Mouse (Mus musculus): ENCODE results near the gene Cyp2c68. TPM values are rescaled to one million over a fixed set of nuclear protein-coding genes. Genes with fewer than 3 reads are reported as not detected.
"Not testable (repeated sequence)": the region's sequence is repeated elsewhere in the genome, so short reads cannot be mapped to it uniquely, and the experiment has no call there.

Cyp2c68 gene
- not detected for total RNA-seq (2021)
- long read RNA-seq, experiment 1 = 0 reads
- long read RNA-seq, experiment 2 = 0 reads

DNA sequence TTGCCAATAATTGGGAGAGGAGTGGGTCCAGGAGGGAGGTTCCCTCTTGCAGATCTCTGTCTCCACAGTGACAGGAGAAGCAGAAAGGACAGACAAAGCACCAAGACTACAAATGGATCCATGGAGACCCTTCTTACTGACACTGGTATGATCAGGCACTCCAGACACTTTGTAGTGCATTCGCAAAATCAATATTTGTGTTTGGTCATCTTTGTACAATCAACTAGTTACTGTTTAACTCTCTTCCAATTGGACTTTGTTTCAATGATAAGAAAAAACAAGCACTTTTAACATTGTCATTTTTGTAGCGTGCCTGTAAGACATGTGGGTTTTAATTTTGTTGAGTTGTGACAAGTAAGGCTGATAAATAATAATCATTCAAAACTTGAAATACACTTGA, at the start of gene Cyp2c68:
Gene Cyp2c68, minus strand, starts transcription at position 135 of the 400 bp plus-strand sequence.
- no peak for DNase-seq (ENCODE audit: low spot score in 2 of 2)

DNA sequence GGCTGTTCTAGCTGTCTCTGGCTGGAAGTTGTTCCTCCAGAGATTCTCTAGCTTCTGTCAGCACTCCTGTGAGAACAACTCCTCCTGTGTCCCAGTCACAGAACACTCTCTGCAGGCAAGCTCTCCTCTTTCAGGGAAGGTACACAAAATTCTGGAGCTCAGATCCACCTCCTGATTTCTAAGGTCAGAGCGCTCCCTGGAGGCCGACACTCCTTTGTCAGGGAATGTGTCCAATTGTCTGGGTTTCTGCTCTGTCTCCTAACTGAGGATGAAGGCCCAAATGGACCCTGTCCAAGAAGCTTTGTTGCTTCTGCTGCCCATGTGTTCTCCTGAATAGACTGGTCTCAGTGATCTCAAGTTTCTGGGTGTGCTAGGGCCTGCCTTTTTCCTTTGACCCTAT, 44.6 kb upstream of the Cyp2c68 start:
- not testable (repeated sequence) for DNase-seq (ENCODE audit: low spot score in 2 of 2)

DNA sequence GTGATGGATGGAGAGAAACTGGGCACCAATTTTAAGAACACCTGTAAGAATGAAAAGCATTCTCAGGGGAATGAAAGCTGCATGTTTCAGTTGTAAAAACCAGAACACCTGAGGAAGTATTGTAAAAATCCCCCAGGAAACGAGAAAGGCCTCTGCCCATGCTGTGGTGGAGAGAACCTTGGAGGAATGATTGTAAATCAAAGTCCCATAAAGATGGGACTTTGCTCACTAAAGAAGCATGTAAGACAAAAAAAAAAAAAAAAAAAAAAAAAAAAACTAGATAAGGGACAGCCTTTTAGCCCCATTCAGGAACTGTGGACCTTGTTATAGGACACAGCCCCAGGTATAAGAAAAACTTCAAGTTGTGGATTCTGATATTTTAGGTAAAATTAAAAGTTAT, 4.5 kb upstream of the Cyp2c68 start:
- DNase-seq (ENCODE audit: low spot score in 2 of 2) = no peak

DNA sequence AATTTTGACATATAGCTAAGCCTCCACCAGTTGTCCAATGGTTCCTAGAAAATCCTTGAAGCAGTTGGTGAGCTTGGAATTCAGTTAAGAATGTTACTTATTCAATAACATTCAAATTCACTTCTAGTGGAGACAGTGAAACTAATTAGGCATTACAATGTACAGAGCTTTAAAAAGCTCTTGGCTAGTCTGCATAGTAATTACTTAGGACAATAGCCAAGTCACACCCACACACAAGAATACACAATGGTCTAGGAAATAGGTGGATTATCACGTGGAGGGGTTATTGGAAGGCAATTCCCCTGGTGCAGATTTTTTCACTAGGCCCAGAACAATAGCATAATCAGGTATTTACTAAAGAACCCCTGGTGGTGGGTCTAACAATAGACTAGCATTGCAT, 3.5 kb upstream of the Cyp2c68 start:
- not testable (repeated sequence) for DNase-seq (ENCODE audit: low spot score in 2 of 2)

DNA sequence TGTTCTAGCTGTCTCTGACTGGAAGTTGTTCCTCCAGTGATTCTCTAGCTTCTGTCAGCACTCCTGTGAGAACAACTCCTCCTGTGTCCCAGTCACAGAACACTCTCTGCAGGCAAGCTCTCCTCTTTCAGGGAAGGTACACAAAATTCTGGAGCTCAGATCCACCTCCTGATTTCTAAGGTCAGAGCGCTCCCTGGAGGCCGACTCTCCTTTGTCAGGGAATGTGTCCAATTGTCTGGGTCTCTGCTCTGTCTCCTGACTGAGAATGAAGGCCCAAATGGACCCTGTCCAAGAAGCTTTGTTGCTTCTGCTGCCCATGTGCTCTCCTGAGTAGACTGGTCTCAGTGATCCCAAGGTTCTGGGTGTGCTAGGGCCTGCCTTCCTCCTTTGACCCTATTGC, 29.7 kb downstream of the Cyp2c68 start:
- DNase-seq (ENCODE audit: low spot score in 2 of 2) = not testable (repeated sequence)

DNA sequence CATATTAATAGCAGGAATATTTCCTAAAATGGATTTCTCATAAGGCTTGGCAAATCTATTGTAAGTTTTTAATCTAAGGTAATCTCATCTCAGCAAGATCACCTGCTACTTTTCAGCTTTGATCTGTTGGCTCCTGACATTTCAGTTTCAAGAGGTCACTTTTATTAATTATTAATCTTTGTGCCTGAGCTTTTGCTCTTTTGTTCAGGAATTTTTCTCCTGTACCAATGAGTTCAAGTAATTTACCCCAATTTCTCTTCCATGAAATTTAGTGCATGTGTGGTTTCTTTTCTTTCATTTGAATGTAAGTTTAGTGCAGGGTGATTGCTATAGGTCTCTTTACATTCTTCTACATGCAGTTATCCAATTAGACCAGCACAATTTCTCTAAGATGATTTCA, 75.2 kb downstream of the Cyp2c68 start:
- not testable (repeated sequence) for DNase-seq (ENCODE audit: low spot score in 2 of 2)

DNA sequence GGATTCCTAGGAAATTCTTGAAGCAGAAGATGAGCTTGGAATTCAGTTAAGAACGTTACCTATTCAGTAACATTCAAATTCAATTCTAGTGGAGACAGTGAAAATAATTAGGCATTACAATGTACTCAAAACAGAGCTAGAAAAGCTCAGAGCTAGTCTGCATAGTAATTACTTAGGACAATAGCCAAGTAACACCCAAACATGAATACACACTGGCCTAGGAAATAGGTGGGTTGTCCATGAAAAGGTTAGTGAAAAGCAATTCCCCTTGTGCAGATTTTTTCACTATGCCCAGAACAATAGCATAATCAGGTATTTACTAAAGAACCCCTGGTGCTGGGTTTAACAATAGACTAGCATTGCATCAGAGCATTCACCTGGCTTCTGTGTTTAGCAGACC, 88.5 kb downstream of the Cyp2c68 start:
- DNase-seq (ENCODE audit: low spot score in 2 of 2) = no peak

DNA sequence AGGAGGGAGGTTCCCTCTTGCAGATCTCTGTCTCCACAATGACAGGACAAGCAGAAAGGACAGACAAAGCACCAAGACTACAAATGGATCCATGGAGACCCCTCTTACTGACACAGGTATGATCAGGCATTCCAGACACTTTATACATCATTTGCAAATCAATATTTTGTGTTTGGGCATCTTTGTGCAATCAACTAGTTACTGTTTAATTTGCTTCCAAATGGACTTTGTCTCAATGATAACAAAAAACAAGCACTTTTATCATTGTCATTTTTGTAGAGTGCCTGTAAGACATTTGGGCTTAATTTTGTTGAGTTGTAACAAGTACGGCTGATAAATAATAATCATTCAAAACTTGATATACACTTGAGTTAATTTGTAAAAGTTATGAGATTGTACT, 91.9 kb downstream of the Cyp2c68 start, which contains the start of gene Cyp2c67:
Gene Cyp2c67, minus strand, starts transcription at position 114 of the 400 bp plus-strand sequence.
- DNase-seq (ENCODE audit: low spot score in 2 of 2) = no peak

DNA sequence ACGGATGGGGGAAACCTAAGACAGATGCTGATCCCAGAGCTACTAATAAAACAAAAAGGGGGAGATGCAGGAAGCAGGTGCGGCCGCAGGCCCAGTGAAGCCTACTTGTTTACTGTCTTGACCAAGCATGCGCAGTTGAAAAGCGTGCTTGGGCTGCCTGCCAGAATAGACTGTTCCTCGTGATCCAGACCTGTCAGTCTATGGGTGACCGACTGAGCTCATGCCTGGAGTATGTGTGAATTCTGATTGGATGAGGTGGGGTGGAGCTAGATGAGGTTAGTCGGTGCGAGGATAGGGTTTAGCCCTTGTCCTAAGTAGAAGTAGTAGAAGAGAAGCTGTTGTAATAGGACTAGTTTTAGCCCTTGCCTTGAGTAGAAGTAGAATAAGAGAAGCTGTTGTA, 93.3 kb downstream of the Cyp2c68 start:
- DNase-seq (ENCODE audit: low spot score in 2 of 2) = no peak

DNA sequence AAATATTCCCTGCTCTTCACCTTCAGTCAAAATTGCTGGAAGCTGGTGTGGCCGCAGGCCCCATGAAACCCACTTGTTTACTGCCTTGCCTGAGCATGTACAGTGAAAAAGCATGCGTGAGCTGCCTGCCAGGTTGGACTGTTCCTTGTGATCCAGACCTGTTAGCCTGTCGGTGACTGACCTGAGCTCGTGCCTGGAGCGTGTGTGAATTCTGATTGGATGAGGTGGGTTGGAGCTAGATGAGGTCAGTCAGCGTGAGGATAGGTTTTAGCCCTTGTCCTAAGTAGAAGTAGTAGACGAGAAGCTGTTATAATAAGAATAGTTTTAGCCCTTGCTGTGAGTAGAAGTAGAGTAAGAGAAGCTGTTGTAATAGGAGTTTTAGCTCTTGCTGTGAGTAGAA, 96.3 kb downstream of the Cyp2c68 start:
- not testable (repeated sequence) for DNase-seq (ENCODE audit: low spot score in 2 of 2)

Other genes with a start within 250 kb of the Cyp2c68 start
- gene Cyp2c39, start 230.2 kb downstream of the Cyp2c68 start, total RNA-seq (2021) = not detected
- not detected for gene Cyp2c67, start 92.0 kb downstream of the Cyp2c68 start, total RNA-seq (2021)
- gene Cyp2c40, start 71.8 kb upstream of the Cyp2c68 start, total RNA-seq (2021) = not detected
- not detected for gene Cyp2c69, start 145.7 kb upstream of the Cyp2c68 start, total RNA-seq (2021)